Mouse (Mus musculus) Muller cell, postnatal 12 days (primary cell): ENCODE data around the gene Rbm5.
A peak's percentile ranks its signal among the peaks of the same experiment; 100 is the strongest.

Experiments used
- DNase-seq: peaks from one replicate; pipeline ENCODE4 v3.0.0-alpha.2; 2015; ENCODE audit errors: inconsistent ontology term

The Rbm5 gene

GRCm38 (mm10) chr9:107701594-107701993, 69.2 kb downstream of the Rbm5 start:
- DNase-seq, result peak; percentile 98

GRCm38 (mm10) chr9:107700114-107700571, 70.7 kb downstream of the Rbm5 start:
- DNase-seq, result peak; percentile 82

GRCm38 (mm10) chr9:107699376-107699980, 71.3 kb downstream of the Rbm5 start:
- DNase-seq, result no peak

GRCm38 (mm10) chr9:107698611-107699190, 72.1 kb downstream of the Rbm5 start:
- DNase-seq, result peak; percentile 58

- peak; percentile 68 for DNase-seq
Measured at GRCm38 (mm10) chr9:107697811-107698521, 72.8 kb downstream of the Rbm5 start.

GRCm38 (mm10) chr9:107696845-107697610, 73.8 kb downstream of the Rbm5 start:
- no peak for DNase-seq

GRCm38 (mm10) chr9:107696106-107696479, 74.7 kb downstream of the Rbm5 start:
- DNase-seq, result no peak

- DNase-seq, result no peak
Measured at GRCm38 (mm10) chr9:107695441-107696105, 75.2 kb downstream of the Rbm5 start.

- DNase-seq, result no peak
Measured at GRCm38 (mm10) chr9:107694627-107695026, 76.2 kb downstream of the Rbm5 start.

- no peak for DNase-seq
Measured at GRCm38 (mm10) chr9:107693433-107693987, 77.3 kb downstream of the Rbm5 start.

GRCm38 (mm10) chr9:107692785-107693184, 78.0 kb downstream of the Rbm5 start:
- no peak for DNase-seq

- no peak for DNase-seq
Measured at GRCm38 (mm10) chr9:107690391-107690790, 80.4 kb downstream of the Rbm5 start.
